Mouse (Mus musculus) cerebellum, adult 2 months (tissue): Measurements from ENCODE around the gene Amacr. TPM values are rescaled to one million over a fixed set of nuclear protein-coding genes. Genes with fewer than 3 reads are reported as not detected.

Experiments
- DNase-seq, 2 experiments: peaks; one replicate each; pipeline ENCODE4 v3.0.0; 2021
- H3K27ac ChIP-seq: fragments of 200-500 bp; 2 replicates; pipeline ENCODE4 v1.5.1; 2012; ENCODE audit warnings: low read length, control low read depth, inconsistent platforms; ENCODE audit not compliant: insufficient read depth
- H3K27me3 ChIP-seq: fragments of 200-500 bp; 2 replicates; pipeline ENCODE4 v1.6.1; 2012; ENCODE audit warnings: inconsistent platforms, mild to moderate bottlenecking, low read length, moderate library complexity; ENCODE audit not compliant: control insufficient read depth, insufficient read depth
- H3K4me1 ChIP-seq: fragments of 200-500 bp; 2 replicates; pipeline ENCODE4 v1.6.1; 2011; ENCODE audit warnings: low read length; ENCODE audit not compliant: control insufficient read depth, insufficient read depth
- H3K4me3 ChIP-seq: fragments of 200-500 bp; replicated peaks from 2 replicates; pipeline ENCODE3; 2011; ENCODE audit warnings: mild to moderate bottlenecking, low read depth, low read length, control low read depth; ENCODE audit not compliant: insufficient read depth
- CTCF ChIP-seq: fragments of 200-500 bp; IDR thresholded peaks from 2 replicates; pipeline ENCODE4 v1.5.1; 2011; ENCODE audit warnings: low read depth, mild to moderate bottlenecking, control low read depth, low read length, moderate library complexity, borderline replicate concordance; ENCODE audit not compliant: insufficient read depth
- POLR2A ChIP-seq: fragments of 200-500 bp; IDR thresholded peaks from 2 replicates; pipeline ENCODE4 v1.6.1; 2011; ENCODE audit warnings: low read length, control low read depth, borderline replicate concordance; ENCODE audit not compliant: insufficient read depth
- WGBS: fragments of 180-500 bp; shearing (Covaris S2); methylation state at CpG from one replicate; pipeline ENCODE4 v1.1.7; 2018; 5-methylcytosine and 5-hydroxymethylcytosine counted together
- polyA plus RNA-seq: library from polyadenylated mRNA; depleted of rRNA; stranded (reverse); fragments of >200 nt; gene quantifications from 2 replicates; pipeline ENCODE4 v1.2.3, GENCODE M21; 2012

Amacr gene
- polyA plus RNA-seq, 1 experiment, result 12.0 TPM

- no peak overlapping the region for H3K4me3 ChIP-seq
- 82% methylated on average over 1 of the region's 1 CpGs for WGBS
- no peaks in the 10 kb centered on the region; the same call in 1 of the 2 replicates for H3K27me3 ChIP-seq
- no peak overlapping the region for H3K27ac ChIP-seq
- no peak for DNase-seq
- TF ChIP-seq CTCF (no peak), POLR2A (no peak)
- no peaks in the 10 kb centered on the region; the same call in 1 of the 2 replicates for H3K4me1 ChIP-seq
Observed at GRCm38 (mm10) chr15:10953465-10953864, 28.1 kb upstream of the Amacr start.

GRCm38 (mm10) chr15:10954381-10955016 is 27.1 kb upstream of the Amacr start:
- Histone ChIP-seq H3K4me1 (no peaks in the 10 kb centered on the region; the same call in 1 of the 2 replicates), H3K4me3 (no peak overlapping the region), H3K27me3 (no peaks in the 10 kb centered on the region; the same call in 1 of the 2 replicates), H3K27ac (no peak overlapping the region)
- no peak for DNase-seq
- no peak for TF ChIP-seq CTCF
- WGBS, result 91% methylated on average over 6 of the region's 6 CpGs

GRCm38 (mm10) chr15:10955156-10955555 is 26.4 kb upstream of the Amacr start:
- Histone ChIP-seq H3K4me3 (no peak overlapping the region), H3K4me1 (no peaks in the 10 kb centered on the region; the same call in 1 of the 2 replicates), H3K27ac (no peak overlapping the region), H3K27me3 (no peaks in the 10 kb centered on the region; the same call in 1 of the 2 replicates)
- 60% methylated on average over 5 of the region's 5 CpGs for WGBS
- DNase-seq, result no peak
- no peak for TF ChIP-seq POLR2A
- TF ChIP-seq CTCF, result no peak

DNA sequence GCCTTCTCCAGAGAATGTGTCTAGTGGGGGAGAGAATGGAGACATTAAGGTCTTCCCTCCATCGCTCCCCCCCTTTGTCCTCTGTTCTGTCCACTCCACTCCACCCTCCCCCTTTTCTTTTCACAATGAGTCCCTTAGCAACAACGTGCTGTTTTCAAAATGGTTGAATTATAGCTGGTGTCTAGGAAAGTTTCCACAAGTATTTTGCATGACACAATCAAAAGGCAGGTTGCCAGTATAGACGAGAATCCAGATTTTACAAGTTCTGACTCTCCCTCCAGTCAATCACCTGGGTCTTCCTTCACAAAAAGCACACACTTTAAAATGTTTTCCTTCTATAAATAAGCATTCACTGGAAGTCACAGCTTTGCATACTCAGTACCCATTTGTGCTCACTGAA is 24.9 kb upstream of the Amacr start:
- Histone ChIP-seq H3K4me1 (no peaks in the 10 kb centered on the region; the same call in 1 of the 2 replicates), H3K27ac (no peak overlapping the region), H3K4me3 (no peak overlapping the region), H3K27me3 (no peaks in the 10 kb centered on the region; the same call in 1 of the 2 replicates)
- WGBS, result 41% methylated on average over 3 of the region's 3 CpGs
- no peak for DNase-seq
- no peak for TF ChIP-seq POLR2A
- no peak for TF ChIP-seq CTCF

GRCm38 (mm10) chr15:10959277-10960026 is 22.1 kb upstream of the Amacr start:
- Histone ChIP-seq H3K4me1 (no peaks in the 10 kb centered on the region), H3K27me3 (no peaks in the 10 kb centered on the region), H3K4me3 (no peak overlapping the region), H3K27ac (no peak overlapping the region)
- 92% methylated on average over 15 of the region's 15 CpGs for WGBS
- no peak for TF ChIP-seq POLR2A
- TF ChIP-seq CTCF, result no peak
- DNase-seq, result no peak

DNA sequence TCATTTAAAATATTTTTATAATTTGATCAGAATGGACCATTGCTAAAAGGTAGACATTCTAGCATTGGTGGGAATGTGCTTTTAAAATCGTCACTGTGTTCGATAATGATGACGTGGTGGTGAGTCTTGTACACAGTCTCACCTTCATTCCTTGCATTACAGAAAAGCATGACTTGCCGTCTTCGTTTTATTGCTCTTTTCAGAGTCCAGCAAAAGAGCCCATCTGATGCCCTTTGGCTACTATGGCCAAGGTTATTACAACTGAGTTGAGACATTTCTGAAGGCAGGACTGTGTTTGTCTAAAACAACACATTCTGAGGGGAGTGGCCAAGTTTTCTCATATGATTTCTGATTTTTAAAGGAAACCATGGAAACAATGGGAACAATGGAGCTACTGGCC is 21.3 kb upstream of the Amacr start:
- no peaks in the 10 kb centered on the region for H3K4me1 ChIP-seq
- no peak for DNase-seq
- no peak overlapping the region for H3K4me3 ChIP-seq
- WGBS, result 92% methylated on average over 5 of the region's 5 CpGs
- H3K27ac ChIP-seq, result no peak overlapping the region
- no peaks in the 10 kb centered on the region for H3K27me3 ChIP-seq
- TF ChIP-seq CTCF, result no peak
- TF ChIP-seq POLR2A, result no peak

DNA sequence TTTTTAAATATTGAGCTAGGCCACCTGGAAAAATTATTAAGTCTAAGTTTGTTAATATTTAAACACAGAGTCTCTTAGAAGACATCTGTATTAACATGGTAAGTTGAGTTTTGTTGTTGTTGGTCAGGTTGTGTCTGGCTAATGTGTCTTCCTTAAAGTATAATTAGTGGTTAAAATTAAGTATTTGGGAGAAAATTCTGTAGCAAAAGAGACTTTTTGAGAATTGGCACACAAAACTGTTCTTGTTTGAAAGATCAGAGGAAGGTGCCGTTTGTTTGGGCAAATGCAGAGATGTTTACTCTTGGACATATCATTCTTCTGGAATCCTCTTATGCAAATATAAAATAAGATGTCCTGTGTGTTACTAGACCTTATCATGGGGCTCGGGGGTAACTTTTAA is 19.0 kb upstream of the Amacr start:
- H3K27ac ChIP-seq, result no peak overlapping the region
- no peaks in the 10 kb centered on the region for H3K4me1 ChIP-seq
- 83% methylated on average over 2 of the region's 2 CpGs for WGBS
- no peak for DNase-seq
- TF ChIP-seq CTCF, result no peak
- TF ChIP-seq POLR2A, result no peak
- no peaks in the 10 kb centered on the region for H3K27me3 ChIP-seq
- no peak overlapping the region for H3K4me3 ChIP-seq

- Histone ChIP-seq H3K4me1 (no peaks in the 10 kb centered on the region), H3K4me3 (no peak overlapping the region), H3K27me3 (no peaks in the 10 kb centered on the region), H3K27ac (no peak overlapping the region)
- WGBS, result 79% methylated on average over 3 of the region's 3 CpGs
- TF ChIP-seq POLR2A, result no peak
- DNase-seq, result no peak
Observed at GRCm38 (mm10) chr15:10969439-10969838, 12.1 kb upstream of the Amacr start.
